Mouse (Mus musculus) c-Kit-positive CD71-negative TER-119-negative erythroid progenitor cells, embryonic 14.5 days (primary cell): ENCODE results near the gene Thap4.
"Not testable (repeated sequence)": the region's sequence is repeated elsewhere in the genome, so short reads cannot be mapped to it uniquely, and the experiment has no call there.

Experiments
- DNase-seq: peaks from one replicate; pipeline ENCODE4 v3.0.0-alpha.2; 2013; ENCODE audit warnings: low read depth

Thap4 gene

DNA sequence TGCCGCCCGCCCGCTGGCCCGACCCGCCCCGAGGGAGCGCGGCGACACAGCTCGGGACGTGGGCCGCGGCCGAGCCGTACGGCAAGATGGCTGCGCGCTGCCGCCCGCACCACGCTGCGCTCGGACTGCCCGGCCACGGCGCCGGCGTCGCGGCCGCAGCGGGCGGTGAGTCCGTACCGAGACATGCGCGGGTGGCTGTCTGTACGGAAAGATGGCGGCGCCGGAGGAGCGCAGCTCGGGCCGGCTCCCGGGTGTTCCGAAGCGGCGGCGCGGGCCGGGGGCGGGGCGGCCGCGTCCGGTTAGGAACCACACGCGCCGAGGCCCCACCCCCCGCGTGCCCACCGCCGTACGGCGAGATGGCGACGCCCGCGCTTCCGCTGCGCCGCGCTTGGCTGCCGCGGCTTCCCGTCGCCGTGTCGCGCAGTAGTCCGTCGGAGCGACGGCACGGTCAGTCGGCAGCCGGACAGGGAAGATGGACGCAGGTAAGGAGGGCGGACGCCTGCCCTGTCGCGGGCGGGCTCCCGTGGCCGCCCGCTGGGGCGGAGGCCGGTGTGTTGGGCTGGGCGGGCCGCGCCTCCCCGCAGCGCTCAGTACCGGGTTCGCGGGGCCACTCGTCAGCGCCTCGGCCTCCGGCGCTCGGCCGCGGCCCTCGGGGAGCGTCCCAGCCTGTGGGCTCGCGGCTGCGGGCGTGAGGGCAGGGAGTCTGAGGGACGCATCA is at the start of gene Thap4:
Thap4 (minus strand) TSS at position 292 of the 718 bp plus-strand sequence.
- DNase-seq = peak; percentile 59

DNA sequence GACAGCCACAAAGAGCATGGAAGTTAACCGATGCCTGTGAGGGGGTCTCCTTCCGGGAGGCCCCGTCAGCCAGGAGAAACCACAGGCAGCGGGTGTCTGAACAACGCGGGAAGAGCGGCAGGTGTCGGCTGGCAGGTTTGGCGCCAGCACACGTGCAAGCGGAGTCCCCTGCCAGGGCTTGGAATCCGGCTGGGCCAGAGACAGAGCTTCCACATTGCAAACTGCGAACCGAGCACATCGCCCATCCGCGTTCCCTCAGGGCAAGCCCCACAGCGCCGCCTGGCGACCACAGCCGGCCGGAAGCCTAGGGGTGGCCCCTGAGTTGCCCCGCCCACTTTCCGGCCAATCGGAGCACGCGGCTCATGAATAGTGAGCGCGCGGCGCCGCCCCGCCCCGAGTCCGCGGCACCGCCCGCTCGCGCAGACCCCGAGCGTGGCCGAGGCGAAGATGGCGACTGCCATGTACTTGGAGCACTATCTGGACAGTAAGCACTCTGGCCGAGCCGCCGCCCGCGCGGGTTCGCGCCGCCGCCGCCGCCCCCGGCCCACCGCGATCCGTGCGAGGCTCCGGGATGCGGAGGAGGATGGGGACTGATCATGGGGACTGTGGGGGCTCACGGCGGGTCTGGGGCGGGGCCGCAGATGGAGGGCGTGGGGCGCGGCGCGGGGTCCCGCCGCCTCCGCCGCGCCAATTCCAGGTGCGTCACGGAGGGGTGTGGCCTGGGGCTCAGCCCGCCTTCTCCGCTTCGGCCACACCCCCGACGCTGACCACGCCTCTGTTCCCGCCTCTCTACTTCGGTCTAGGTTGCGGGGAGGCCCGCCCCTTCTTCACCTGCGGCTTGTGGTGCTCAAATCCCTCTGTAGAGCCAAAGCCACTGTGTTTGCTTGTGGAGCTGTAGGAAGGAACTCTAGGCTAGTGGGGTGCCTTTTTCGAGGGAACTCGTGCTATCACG is 49.2 kb upstream of the Thap4 start, which contains the start of gene Ing5:
Ing5 (plus strand) TSS at position 410 of the 952 bp plus-strand sequence.
- DNase-seq = peak; percentile 92

DNA sequence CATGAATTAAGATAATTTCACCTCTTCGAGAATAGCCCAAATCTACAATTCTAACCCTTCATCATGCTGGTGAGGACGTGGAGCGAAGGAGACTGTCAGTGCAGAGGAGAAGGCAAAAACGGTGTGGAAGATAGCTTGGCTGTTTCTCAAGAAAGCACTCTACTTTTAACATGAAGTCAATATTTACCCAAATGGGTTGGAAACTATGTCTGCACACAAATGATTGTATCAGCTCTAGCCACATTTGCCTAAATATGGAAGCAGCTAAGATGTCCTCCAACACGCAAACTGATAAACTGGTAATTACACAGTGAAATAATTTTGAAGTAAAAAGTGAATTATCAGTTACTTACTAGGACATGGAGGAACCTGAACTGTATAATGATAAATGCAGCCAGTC is 48.1 kb upstream of the Thap4 start:
- DNase-seq = no peak

DNA sequence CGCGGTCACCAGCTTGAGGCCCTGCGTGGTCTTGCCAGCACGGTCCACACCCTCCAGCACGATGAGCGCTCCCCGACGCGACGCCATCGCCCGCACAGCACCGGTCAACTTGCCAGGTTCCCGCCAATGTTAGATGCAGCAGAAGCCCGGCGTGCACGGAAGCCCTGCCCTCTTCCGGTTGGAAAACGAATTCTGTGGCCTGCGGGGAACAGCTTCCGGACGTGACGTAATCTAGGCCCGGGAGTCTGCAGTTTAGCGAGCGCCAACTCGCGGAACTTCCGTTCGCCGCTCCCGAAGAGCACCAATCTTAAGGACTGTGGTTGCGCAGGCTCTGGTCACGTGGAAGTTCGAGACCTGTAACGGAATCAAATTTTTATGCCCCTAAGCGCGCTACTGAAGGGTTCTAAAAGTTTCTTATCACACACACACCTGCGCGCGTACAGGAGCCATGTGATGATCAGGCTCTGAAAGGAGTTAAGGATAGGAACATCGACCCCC is 47.1 kb upstream of the Thap4 start, which contains the start of gene Dtymk:
Dtymk (minus strand) TSS at position 194 of the 498 bp plus-strand sequence.
- peak; percentile 93 for DNase-seq

DNA sequence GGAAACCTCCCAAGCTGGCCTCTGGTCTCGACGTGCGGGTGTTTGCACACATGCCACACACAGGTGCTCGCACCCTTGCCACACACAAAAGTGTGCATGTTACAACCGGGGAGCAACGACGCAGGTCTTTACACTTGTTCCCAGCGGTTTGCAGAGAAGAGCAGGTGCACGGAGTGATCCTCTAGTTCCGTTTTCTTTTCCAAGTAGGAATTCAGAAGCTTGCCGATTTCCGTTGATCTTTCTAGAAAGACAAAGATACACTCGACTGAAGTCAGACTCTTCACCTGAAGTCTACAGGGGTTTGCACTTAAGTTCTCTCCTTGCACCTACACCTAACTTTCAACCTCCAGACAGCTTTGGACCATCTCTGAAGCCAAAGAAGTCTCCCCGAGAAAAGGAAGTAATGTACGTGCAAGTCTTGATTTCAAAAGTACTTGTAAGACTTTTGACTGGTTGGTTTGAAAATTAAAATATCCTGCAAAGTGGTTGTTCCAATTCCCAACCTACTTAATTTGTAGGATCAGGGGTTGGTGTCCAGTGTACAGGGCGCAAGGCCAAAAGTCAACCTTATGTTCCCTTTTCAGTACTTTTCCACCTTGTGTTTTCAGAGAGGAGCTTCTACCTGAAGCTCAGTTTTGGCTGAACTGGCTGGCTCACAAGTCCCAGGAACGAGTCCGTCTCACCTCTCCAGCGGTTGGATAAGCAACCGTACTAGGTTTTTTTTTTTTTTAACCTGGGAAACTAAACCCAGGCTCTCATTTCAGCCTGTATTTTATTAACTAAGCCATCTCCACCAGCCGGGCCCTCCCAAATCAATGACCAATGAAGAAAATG is 46.2 kb upstream of the Thap4 start:
- DNase-seq = no peak

DNA sequence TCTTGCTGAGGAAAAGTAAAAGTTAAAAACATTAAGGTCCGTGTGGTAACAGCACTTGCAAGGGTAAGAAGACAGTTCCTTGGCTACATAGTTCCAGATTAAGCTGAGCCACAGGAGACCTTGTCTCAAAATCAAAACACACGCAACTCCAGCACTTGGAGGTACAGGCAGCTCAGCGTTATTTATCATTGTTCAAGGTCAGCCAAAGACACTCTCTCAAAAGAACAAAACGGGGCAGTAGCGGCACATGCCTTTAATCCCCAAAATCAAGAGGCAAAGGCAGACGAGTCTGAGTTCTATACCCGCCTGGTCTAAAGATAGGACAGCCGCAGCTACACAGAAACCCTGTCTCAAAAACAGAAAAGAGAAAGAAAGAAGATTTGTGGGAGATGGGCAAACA is 41.2 kb upstream of the Thap4 start:
- DNase-seq = no peak

DNA sequence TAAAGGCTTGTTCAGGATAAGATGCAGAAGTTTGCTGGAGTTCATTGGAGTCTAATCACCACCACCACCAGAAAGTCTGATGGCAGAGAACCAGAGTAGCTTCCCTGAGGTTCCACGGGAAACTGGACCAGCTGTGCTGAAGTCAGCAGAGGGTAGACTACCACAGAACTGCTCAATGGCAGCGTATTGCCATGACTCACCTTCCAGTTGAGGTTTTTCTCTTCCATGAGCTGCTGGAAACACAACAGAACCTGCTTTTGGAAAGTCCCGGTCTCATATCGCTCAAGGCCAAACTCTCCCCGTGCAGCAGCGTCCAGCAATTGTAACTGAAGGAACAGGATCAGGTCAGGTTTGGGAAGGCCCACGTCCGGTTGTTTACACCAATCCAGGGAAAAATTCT is 39.9 kb upstream of the Thap4 start:
- DNase-seq = no peak

DNA sequence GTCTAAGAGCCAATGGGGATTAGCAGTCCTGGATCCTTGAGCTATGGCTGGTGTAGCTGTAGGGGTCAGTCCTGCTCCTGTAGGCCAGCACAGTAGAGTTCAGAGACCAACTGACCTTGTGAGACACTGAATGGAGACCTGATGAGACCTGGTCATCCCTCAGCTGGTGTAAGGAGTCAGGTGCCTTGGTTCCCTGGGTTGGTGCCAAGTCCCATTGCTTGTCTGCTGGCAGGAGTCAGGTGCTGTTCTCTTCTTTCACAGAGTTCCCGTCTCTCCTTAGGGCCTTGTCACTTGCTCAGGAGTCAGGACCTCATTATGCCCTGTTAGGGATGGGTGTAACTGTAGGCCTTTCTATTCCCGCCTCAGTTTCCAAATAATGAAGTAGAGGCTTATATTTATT is 32.2 kb upstream of the Thap4 start:
- DNase-seq = no peak

DNA sequence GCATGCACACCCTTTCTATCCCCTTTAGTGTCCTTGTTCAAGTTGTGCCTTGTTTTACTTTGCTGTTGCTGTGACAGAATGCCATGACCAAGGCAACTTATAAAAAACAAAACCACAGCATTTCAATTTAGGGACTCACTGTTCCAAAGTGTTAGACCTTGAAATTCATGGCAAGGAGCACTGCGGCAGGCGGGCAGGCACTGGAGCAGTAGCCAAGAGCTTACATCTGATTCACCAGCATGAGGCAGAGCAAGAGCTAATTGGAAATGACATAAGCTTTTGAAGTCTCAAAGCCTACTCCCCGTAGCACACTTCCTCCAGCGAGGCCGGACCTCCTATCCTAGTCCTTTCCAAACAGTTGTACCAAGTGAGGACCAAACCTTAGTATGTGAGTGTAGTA is 22.0 kb upstream of the Thap4 start:
- DNase-seq = no peak

DNA sequence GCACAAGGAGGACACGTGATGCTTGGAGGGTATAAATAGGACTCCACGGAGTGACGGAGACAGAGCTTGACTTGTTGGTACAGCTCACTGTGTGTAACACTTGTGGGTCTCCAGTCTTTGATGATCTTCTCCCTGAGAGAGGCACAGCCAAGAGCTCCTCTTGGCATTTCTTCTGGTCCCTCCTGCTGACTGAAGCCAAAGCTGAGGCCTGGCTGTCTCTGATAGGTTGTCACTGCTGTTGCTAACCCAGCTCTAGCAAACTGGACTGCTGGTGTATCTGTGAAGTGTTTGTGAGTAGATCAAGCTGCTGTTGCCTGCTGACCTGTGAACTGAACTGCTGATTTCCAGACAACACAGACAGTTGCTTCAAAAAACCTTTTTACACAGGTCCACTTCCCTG is 15.2 kb upstream of the Thap4 start:
- no peak for DNase-seq

DNA sequence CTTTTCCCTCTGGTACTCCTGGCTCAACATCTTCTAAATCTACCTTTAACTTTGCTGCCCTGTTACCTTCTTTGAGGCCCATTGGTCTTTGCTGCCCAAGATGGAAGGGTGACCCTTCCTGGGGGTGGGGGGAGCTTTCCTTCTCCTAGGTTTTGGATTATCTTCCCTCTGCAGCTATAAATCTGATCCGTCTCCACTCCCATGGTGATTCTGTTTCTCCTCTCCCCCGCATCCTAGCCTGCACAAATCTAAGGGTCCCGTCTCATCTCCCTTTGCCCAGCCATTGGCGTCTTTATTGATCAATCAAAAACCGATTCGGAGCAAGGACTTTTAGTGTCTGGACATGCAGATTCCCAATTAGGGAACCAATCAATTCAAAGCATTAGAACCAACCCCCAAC is 12.9 kb upstream of the Thap4 start:
- DNase-seq = no peak

DNA sequence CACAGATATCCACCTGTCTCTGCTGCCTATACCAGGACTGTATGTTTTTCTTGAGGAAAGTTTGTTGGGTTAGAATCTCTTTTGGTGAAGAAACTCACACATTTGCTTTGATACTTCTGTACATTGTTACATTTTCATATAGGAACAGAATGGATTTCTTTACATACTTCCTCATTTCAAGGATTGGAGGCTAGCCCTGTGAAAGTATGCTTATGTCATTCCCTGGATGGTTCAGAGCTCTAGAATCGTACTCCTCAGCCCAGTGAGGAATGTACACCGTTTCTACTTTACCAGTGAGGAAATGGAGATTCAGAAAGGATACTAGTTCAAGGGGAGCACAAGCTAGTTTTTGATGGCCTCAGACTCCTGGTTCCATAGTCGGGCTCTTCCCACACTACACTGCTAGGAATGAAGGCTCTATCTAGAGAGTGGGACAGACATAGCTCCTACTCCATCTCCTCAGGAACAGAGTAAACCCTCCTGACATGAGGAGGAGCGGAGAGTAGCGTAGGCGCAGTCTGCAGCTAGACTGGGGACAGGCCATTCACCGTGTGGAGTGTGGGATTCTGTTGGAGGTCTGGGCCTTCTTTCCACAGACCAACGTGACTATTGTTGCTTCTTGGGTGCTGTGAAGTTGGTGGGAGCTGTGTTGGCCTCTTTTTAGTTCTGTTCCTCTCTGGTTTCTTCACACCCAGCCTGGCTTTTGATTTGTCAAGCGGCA is 10.4 kb upstream of the Thap4 start:
- no peak for DNase-seq

DNA sequence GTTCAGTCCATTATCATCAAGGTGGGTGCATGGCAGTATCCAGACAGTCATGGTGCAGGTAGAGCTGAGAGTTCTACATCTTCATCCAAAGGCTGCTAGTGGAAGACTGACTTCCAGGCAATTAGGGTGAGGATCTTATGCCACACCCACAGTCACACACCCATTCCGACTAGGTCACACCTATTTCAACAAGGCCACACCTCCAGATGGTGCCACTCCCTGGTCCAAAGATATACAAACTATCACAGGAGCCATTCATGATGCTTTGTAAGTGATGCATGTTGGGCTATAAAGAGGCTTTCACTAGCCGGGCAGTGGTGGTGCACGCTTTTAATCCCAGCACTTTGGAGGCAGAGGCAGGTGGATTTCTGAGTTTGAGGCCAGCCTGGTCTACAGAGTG is 8.9 kb upstream of the Thap4 start:
- DNase-seq = not testable (repeated sequence)

DNA sequence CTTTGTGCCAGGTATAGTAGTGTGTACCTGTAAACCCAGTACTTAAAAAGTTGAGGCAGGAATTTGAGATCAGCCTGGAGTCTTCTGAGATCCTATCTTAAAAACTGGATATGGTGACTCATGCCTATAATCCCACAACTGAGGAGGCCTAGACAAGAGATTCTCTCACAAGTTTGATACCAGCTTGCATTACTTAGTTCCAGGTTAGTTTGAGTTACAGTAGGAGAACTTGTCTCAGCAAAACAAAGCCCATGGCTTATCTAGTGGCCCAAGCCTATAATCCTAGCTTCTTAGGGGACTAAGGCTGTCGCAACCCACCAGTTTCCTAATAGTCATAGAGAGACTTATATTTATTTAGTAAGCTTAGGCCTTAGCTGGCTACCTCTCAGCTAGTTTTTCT is 5.4 kb upstream of the Thap4 start:
- no peak for DNase-seq

DNA sequence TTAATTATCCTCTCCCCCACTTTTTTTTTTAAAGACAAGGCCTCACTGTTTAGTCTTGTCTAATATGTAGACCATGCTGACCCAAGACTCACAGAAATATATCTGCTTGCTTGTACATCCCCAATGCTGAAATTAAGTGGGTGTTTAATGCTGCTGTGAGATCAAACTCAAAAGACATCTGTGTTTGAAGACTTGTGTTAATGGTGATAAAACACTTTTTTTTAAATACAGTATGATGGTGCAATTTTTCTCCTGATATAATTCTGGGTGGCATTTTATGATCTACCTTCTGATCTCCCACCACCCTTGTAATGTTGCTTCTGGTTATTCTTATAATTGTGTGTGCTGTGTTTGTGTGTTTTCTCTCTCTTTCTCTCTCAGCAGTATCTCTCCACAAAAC is 1.5 kb upstream of the Thap4 start:
- no peak for DNase-seq

DNA sequence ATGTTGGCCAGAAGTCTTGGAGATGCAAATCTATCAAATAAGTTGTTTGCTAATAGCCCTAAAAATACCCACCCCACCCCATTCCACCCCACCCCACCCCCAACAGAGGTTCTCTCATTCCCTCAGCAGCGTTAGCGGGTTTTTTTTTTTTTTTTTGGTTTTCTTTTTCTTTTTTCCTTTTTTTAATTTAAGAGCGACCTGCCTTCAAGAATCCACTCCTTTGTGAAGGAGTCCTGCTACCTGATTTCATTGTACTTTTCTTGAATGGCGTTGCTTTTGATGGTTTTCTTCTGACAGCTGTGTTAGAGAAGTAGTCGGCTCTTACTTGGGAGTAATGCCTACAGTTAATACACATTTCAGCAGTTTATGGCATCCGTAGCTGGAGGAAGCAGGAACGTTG is 954 bp upstream of the Thap4 start:
- no peak for DNase-seq

DNA sequence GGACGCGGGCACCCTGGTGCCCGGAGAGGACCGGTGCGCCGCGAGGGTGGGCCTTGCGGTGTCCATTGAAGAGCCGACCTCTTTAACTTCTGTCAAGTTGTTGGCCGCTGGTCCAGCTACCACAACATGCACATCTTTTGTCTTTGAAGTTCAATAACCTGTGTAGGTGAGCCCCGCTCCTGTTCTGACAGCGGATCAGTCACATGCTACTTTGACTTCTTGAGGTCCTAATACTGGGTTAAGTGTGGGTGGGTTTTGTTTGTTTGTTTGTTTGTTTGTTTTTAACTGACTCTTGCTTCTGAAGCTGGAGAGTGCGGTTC is 587 bp upstream of the Thap4 start:
- DNase-seq = no peak

DNA sequence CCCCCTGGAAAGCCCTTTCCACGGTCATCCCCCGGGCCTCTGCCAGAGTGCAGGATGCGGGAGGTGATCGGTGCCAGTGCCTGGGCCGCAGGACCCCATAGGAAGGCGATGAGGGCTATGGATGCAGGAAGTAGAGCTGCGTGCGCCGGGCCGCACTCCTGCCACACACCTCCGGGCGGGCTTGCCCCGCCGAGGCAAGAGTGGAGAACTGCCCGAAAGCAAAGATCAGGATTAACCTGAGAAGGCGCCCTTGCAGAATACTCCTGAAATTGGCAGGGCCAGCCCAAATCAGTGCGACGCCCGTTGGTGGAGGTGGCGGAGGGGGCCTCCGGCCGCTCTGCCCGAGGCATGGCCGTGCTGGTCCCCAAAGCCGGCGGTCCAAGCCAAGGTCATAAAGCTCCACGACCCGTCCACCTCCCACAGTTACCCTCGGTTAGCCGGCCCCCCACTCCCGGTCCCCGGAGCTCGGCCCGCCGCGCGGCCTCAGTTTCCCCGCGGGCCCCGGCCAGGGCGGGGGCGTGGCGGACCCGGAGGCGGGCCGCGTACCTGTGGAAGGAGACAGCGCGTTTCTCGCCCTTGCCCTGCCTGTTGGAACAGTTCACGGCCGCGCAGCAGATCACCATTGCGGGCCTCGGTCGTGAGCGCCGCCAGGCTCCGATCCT is 622 bp downstream of the Thap4 start:
- DNase-seq = no peak

DNA sequence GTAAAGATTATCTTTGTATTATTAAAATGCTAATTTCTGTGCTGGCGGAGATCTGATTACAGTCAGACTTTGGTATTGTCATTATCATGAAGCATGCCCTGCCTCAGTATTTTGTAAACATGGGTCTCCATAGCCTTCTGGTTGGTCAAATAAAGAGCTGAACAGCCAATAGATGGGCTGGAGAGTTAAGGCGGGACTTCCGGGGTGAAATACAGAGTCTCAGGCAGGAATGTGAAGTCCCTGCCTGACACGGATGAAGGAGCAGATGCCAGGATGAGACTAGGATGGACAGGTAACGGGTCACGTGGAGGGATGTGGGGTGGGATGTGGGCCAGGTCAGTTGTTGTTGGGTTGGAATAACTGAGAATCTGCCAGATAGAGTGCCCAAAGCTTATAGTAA is 3.4 kb downstream of the Thap4 start, which contains the start of gene Atg4b:
Atg4b (plus strand) TSS at position 211 of the 400 bp plus-strand sequence.
- DNase-seq = no peak

DNA sequence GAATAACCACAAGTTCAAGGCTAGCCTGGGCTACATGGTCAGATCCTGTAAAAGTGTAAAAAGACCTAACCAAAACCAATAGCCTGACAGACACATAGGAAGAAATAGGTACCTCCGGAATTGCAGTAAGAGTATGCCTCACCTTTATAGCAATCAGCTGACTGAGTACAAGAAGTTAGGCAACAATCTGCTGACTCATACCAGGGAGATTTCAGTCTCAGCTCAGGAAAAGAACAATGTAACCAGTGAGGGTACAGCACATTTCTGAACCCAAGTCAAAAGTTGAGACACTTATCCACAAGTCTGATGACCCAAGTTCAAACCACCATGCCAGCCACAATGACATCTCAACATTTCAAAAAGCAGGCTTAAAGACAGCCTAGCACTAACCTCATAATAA is 6.1 kb downstream of the Thap4 start:
- no peak for DNase-seq

DNA sequence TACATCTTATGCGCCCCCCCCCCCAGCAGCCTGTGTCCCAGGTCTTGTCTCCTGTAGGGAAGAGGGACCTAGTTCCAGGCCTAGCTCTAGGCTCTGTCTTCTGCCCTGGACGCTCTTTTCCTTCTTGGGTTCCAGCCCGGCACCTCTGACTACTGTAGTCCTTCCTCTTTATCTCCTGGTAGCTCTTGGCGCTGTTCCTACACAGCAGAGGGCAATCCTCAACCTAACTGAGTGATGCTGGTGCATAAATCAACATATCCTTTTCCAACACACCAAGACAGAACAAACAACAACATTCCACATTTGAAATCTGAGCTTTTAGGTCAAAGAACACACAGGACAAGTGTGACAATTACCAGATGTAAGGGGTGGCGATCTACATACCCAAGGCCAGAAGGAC is 8.5 kb downstream of the Thap4 start:
- DNase-seq = no peak
